Mouse (Mus musculus) liver, embryonic 11.5 days (tissue): ENCODE results near the gene Trpv2. TPM values are rescaled to one million over a fixed set of nuclear protein-coding genes. Genes with fewer than 3 reads are reported as not detected.

ENCODE experiments used
- ATAC-seq: fragments of 200-750 bp; cut with Nextera tagmentation; replicated peaks from 2 replicates; pipeline ENCODE4 v1.8.0; 2017; ENCODE audit warnings: moderate number of reproducible peaks, mild to moderate bottlenecking, moderate TSS enrichment, moderate library complexity; ENCODE audit not compliant: low FRiP score
- DNase-seq: peaks from one replicate; pipeline ENCODE4 v3.0.0-alpha.2; 2017; ENCODE audit warnings: low spot score
- H3K27ac ChIP-seq: fragments of 300-500 bp; sonication (generic); 2 replicates; pipeline ENCODE4 v1.5.1; 2014; ENCODE audit warnings: mild to moderate bottlenecking, low read depth, low read length, control low read depth
- H3K27me3 ChIP-seq: fragments of 300-500 bp; sonication (generic); replicated peaks from 2 replicates; pipeline ENCODE4 v1.6.1; 2014; ENCODE audit warnings: low read length, mixed read lengths; ENCODE audit not compliant: control insufficient read depth, insufficient read depth
- H3K36me3 ChIP-seq: fragments of 300-500 bp; sonication (generic); 2 replicates; pipeline ENCODE4 v1.6.1; 2014; ENCODE audit warnings: mild to moderate bottlenecking, low read length, moderate library complexity, mixed read lengths; ENCODE audit not compliant: control insufficient read depth, insufficient read depth
- H3K4me1 ChIP-seq: fragments of 300-500 bp; sonication (generic); replicated peaks from 2 replicates; pipeline ENCODE4 v1.6.1; 2014; ENCODE audit warnings: low read length, mixed read lengths; ENCODE audit not compliant: control insufficient read depth, insufficient read depth
- H3K4me2 ChIP-seq: fragments of 300-500 bp; sonication (generic); 2 replicates; pipeline ENCODE4 v1.6.1; 2014; ENCODE audit warnings: mild to moderate bottlenecking, control low read depth, moderate library complexity
- H3K4me3 ChIP-seq: fragments of 300-500 bp; sonication (generic); 2 replicates; pipeline ENCODE4 v1.5.1; 2014; ENCODE audit warnings: low read depth, low read length, control low read depth
- H3K9ac ChIP-seq: fragments of 300-500 bp; sonication (generic); 2 replicates; pipeline ENCODE4 v1.6.1; 2014; ENCODE audit warnings: low read depth, low read length, control low read depth
- H3K9me3 ChIP-seq: fragments of 300-500 bp; sonication (generic); 2 replicates; pipeline ENCODE4 v1.6.1; 2016; ENCODE audit warnings: low read length, inconsistent platforms, mixed read lengths; ENCODE audit not compliant: control insufficient read depth
- WGBS: fragments of 180-500 bp; shearing (Covaris S2); extraction: QIAGEN DNeasy Blood & Tissue Kit; methylation state at CpG from one replicate; pipeline ENCODE4 v1.1.7; 2014; 5-methylcytosine and 5-hydroxymethylcytosine counted together
- polyA plus RNA-seq: library from polyadenylated mRNA; unstranded; fragments of >200 nt; fragmentation: Nextera tagmentation; extraction: Ambion mirVana; gene quantifications from 2 replicates; pipeline ENCODE4 v1.2.1, GENCODE M21; 2014

Trpv2 gene
- polyA plus RNA-seq, 1 experiment from 2014 or later, result 10.9 TPM

GRCm38 (mm10) chr11:62637806-62638205, 63.5 kb downstream of the Trpv2 start:
- WGBS, result 85% methylated on average over 6 of the region's 6 CpGs
- no peak overlapping the region for H3K4me2 ChIP-seq
- no peaks in the 10 kb centered on the region for H3K27me3 ChIP-seq
- H3K9ac ChIP-seq, result no peak overlapping the region
- peaks cover 7% of the 10 kb centered on the region; the same call in 1 of the 2 replicates for H3K4me1 ChIP-seq
- H3K9me3 ChIP-seq, result no peaks in the 10 kb centered on the region
- H3K4me3 ChIP-seq, result no peak overlapping the region
- DNase-seq (no peak), ATAC-seq (no peak)
- no peaks in the 10 kb centered on the region for H3K36me3 ChIP-seq
- H3K27ac ChIP-seq, result no peak overlapping the region

DNA sequence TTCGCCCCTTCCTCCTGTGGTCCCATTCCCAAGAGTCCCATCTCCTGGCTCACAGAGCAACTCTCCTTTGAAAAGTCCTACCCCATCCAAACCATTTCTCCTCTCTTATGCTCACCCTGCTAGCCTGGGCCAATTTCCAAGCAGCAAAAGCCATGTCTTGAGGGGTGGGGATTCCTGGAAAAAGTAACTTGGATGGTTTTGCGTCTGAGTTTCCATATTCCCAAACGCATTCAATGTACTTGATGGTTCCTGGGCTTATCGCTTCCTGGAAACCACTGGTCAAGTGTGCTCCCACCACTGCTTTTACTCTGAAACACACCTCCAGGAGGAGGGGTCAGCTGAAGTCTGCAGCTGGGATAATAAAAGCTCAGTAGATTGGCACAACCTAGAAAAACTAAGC, 64.1 kb downstream of the Trpv2 start:
- no peak for DNase-seq
- no peaks in the 10 kb centered on the region for H3K36me3 ChIP-seq
- no peak overlapping the region for H3K9ac ChIP-seq
- no peak overlapping the region for H3K27ac ChIP-seq
- H3K9me3 ChIP-seq, result no peaks in the 10 kb centered on the region
- WGBS, result 79% methylated on average over 4 of the region's 4 CpGs
- no peak for ATAC-seq
- H3K4me1 ChIP-seq, result peaks cover 10% of the 10 kb centered on the region
- no peaks in the 10 kb centered on the region for H3K27me3 ChIP-seq
- no peak overlapping the region for H3K4me3 ChIP-seq
- H3K4me2 ChIP-seq, result no peak overlapping the region

DNA sequence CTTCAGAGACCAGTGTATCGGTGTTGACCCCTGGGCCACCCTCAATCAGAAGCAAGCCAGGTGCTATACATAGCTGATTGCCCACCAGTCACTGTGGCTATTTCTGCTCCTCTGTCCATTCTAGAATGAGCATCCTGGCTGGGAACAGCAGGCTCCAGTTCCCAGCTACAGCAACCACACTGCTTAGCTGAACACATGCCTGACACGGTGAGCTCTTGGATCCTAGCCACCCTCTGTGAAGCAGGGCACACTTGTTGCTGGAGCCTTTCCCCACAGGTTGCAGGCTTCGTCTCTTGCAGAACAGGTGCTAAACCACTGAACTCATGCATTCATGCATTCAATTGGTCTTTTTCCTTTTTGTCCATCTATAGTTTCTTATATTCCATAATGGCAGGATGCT, 66.1 kb downstream of the Trpv2 start:
- Histone ChIP-seq H3K4me1 (peaks cover 21% of the 10 kb centered on the region), H3K27me3 (no peaks in the 10 kb centered on the region), H3K36me3 (no peaks in the 10 kb centered on the region; the same call in 1 of the 2 replicates), H3K9me3 (no peaks in the 10 kb centered on the region), H3K4me2 (no peak overlapping the region), H3K27ac (no peak overlapping the region), H3K9ac (no peak overlapping the region), H3K4me3 (no peak overlapping the region)
- DNase-seq (no peak), ATAC-seq (no peak)
- WGBS, result 83% methylated on average over 3 of the region's 3 CpGs

DNA sequence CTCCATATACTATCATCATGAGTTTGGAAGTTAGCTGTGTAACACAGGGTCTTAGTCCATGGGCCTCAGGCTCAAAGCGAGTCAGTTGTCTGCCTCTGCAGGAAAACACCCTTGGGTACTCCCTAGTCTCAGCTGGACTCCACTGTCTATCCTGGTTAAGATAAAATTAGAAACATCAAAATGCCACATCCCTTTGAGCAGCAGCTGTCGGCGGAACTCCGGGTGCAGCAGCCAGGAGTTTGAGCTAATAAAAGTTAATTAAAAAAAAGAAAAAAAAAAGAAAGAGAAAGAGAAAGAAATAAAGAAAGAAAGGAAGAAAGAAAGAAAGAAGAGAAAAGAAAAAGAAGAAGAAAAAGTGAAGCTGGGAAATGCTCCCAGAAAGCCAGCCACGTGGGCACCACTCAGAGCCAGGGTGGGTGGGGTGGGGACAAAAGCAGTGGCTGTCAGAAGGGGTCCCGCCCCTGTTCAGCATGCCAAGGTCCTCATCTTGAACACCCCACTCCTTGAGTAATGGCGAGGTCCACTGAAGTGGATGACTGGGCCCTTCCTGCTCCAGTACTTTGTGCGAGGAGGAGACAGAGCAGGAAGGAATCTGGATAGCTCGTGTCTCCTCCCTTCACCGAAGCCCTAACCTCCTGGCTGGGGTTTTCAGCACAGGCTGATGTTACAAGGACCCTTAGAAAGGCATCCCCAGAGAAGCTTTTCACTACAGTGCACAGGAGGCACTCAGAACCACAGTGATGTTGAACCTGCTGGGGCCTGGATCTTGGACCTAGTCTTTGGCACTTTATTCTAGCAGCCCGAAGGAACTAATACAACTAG, 67.9 kb downstream of the Trpv2 start:
- Histone ChIP-seq H3K9me3 (no peaks in the 10 kb centered on the region), H3K4me3 (no peak overlapping the region), H3K4me2 (no peak overlapping the region), H3K27me3 (no peaks in the 10 kb centered on the region), H3K27ac (no peak overlapping the region), H3K9ac (no peak overlapping the region), H3K4me1 (peaks cover 37% of the 10 kb centered on the region), H3K36me3 (no peaks in the 10 kb centered on the region; the same call in 1 of the 2 replicates)
- DNase-seq (no peak), ATAC-seq (no peak)
- 68% methylated on average over 11 of the region's 11 CpGs for WGBS

- Histone ChIP-seq H3K4me1 (peaks cover 42% of the 10 kb centered on the region), H3K27ac (no peak overlapping the region), H3K9me3 (no peaks in the 10 kb centered on the region), H3K4me2 (no peak overlapping the region), H3K36me3 (no peaks in the 10 kb centered on the region; the same call in 1 of the 2 replicates), H3K4me3 (no peak overlapping the region), H3K27me3 (no peaks in the 10 kb centered on the region), H3K9ac (no peak overlapping the region)
- DNase-seq (no peak), ATAC-seq (no peak)
- WGBS, result 65% methylated on average over 8 of the region's 8 CpGs
Measured at GRCm38 (mm10) chr11:62643011-62643631, 68.8 kb downstream of the Trpv2 start.

- WGBS, result 76% methylated on average over 10 of the region's 10 CpGs
- no peak overlapping the region for H3K27ac ChIP-seq
Measured at GRCm38 (mm10) chr11:62643681-62644363, 69.5 kb downstream of the Trpv2 start.

DNA sequence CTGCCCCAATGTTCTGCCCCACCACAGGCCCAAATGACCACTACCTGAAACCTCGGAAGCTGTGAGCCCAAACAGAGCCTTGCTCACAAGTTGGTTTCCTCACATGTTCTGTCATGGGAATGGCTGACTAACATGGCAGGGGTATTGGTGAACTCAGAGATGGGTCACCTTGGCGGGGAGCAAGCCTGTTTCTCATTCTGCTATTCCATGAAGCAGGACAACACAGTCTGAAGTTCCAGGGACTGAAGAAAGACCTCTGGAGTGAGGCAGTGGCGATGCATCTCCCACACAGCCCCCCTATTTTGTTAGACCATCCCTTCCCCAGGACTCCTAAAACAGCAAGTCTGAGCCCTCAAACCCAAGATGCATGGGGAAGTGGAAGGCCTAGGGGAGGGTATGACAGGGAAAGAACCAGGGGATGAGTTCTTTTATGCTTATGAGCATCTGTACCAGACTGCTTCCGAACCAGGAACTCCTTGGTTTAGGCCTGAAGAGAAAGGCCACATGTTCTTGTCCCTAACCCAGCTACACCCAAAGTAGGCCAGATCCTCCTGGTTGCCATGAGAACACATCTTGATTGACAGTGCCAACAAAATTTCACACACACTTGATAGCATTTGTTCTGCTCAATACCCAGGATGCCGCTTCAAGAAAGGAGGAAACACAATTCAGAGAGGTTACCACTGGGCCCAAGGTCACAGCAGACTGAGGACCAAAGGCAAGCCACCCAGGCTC, 70.5 kb downstream of the Trpv2 start:
- ATAC-seq (no peak), DNase-seq (no peak)
- Histone ChIP-seq H3K27me3 (no peaks in the 10 kb centered on the region), H3K9me3 (no peaks in the 10 kb centered on the region), H3K9ac (no peak overlapping the region), H3K4me1 (peaks cover 48% of the 10 kb centered on the region), H3K36me3 (no peaks in the 10 kb centered on the region; the same call in 1 of the 2 replicates), H3K27ac (no peak overlapping the region), H3K4me2 (no peak overlapping the region), H3K4me3 (no peak overlapping the region)
- 83% methylated on average over 5 of the region's 5 CpGs for WGBS

More at GRCm38 (mm10) chr11:62643681-62644363, 69.5 kb downstream of the Trpv2 start:
- ATAC-seq (no peak), DNase-seq (no peak)
- Histone ChIP-seq H3K9ac (no peak overlapping the region), H3K27me3 (no peaks in the 10 kb centered on the region), H3K4me1 (peaks cover 43% of the 10 kb centered on the region), H3K4me3 (no peak overlapping the region), H3K9me3 (no peaks in the 10 kb centered on the region), H3K4me2 (no peak overlapping the region), H3K36me3 (no peaks in the 10 kb centered on the region; the same call in 1 of the 2 replicates)

DNA sequence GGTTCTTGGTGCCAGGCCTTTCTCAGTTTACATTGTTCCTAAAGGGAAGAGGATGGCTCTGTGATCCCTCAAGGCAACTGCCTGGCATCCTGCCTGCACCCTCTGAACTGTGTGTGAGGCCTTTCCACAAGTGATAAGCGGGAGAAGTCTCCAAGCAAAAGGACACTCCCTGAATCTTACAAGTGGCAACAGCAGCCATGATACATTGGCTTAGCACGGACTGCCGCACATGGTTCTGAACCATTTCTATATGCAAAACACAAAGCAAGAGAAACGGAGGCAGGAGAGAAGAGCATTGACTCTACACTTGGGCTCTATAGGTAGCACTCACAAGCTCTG, 71.0 kb downstream of the Trpv2 start:
- H3K4me2 ChIP-seq, result no peak overlapping the region; the same call in 1 of the 2 replicates
- ATAC-seq (no peak), DNase-seq (no peak)
- peaks cover 48% of the 10 kb centered on the region for H3K4me1 ChIP-seq
- H3K27ac ChIP-seq, result no peak overlapping the region
- 80% methylated on average over 4 of the region's 4 CpGs for WGBS
- no peaks in the 10 kb centered on the region; the same call in 1 of the 2 replicates for H3K36me3 ChIP-seq
- no peaks in the 10 kb centered on the region for H3K9me3 ChIP-seq
- H3K27me3 ChIP-seq, result no peaks in the 10 kb centered on the region
- no peak overlapping the region for H3K4me3 ChIP-seq
- no peak overlapping the region for H3K9ac ChIP-seq
